Mouse (Mus musculus) forebrain, postnatal 0 days (tissue): ENCODE measurements at regions not wholly inside any gene's neighbourhood (a gene's known extent, or its start where the extent isn't known, plus 50 kb on each side); places are given as distances from the start of the nearest gene placed in this dataset.
A peak's percentile ranks its signal among the peaks of the same experiment; 100 is the strongest.

Experiments used
- ATAC-seq: fragments of 200-750 bp; cut with Nextera tagmentation; 2 replicates; pipeline ENCODE4 v1.8.0; 2017; ENCODE audit warnings: mild to moderate bottlenecking, moderate library complexity
- DNase-seq: peaks from one replicate; pipeline ENCODE4 v3.0.0-alpha.2; 2015
- H3K27ac ChIP-seq: fragments of 300-500 bp; sonication (generic); 2 replicates; pipeline ENCODE4 v1.5.1; 2014; ENCODE audit warnings: low read depth, mild to moderate bottlenecking, antibody characterized with exemption, low read length, moderate library complexity, mixed read lengths
- H3K27me3 ChIP-seq: fragments of 300-500 bp; sonication (generic); 2 replicates; pipeline ENCODE4 v1.6.1; 2014; ENCODE audit warnings: mild to moderate bottlenecking, low read length, mixed read lengths; ENCODE audit not compliant: insufficient read depth
- H3K36me3 ChIP-seq: fragments of 300-500 bp; sonication (generic); 2 replicates; pipeline ENCODE4 v1.6.1; 2014; ENCODE audit warnings: mild to moderate bottlenecking, moderate library complexity; ENCODE audit not compliant: insufficient read depth
- H3K4me1 ChIP-seq: fragments of 300-500 bp; sonication (generic); 2 replicates; pipeline ENCODE4 v1.6.1; 2014; ENCODE audit warnings: antibody characterized with exemption; ENCODE audit not compliant: insufficient read depth
- H3K4me2 ChIP-seq: fragments of 300-500 bp; sonication (generic); 2 replicates; pipeline ENCODE4 v1.6.1; 2014; ENCODE audit warnings: low read depth, mild to moderate bottlenecking, moderate library complexity
- H3K4me3 ChIP-seq: fragments of 300-500 bp; sonication (generic); 2 replicates; pipeline ENCODE4 v1.5.1; 2014; ENCODE audit warnings: low read depth, low read length, mixed read lengths
- H3K9ac ChIP-seq: fragments of 300-500 bp; sonication (generic); 2 replicates; pipeline ENCODE4 v1.6.1; 2014; ENCODE audit warnings: mild to moderate bottlenecking
- H3K9me3 ChIP-seq: fragments of 300-500 bp; sonication (generic); 2 replicates; pipeline ENCODE4 v1.6.1; 2016; ENCODE audit warnings: low read length
- CTCF ChIP-seq: sonication (generic); IDR thresholded peaks from 2 replicates; pipeline ENCODE4 v1.5.1; 2016; ENCODE audit warnings: antibody characterized with exemption, control low read depth, low read depth
- WGBS: fragments of 180-500 bp; shearing (Covaris S2); extraction: QIAGEN DNeasy Blood & Tissue Kit; methylation state at CpG from one replicate; pipeline ENCODE4 v1.1.7; 2014; 5-methylcytosine and 5-hydroxymethylcytosine counted together

- Histone ChIP-seq H3K4me3 (no peak overlapping the region), H3K4me1 (no peaks in the 10 kb centered on the region), H3K36me3 (no peaks in the 10 kb centered on the region), H3K27ac (no peak overlapping the region), H3K4me2 (no peak overlapping the region), H3K27me3 (no peaks in the 10 kb centered on the region), H3K9me3 (no peaks in the 10 kb centered on the region), H3K9ac (no peak overlapping the region)
- ATAC-seq (no peak), DNase-seq (peak; percentile 34)
- WGBS: 63% methylated on average over 1 of the region's 1 CpGs
- TF ChIP-seq CTCF: peak; percentile 55
Observed at GRCm38 (mm10) chr5:61495226-61495625, 313.4 kb upstream of the G6pd2 start.

DNA sequence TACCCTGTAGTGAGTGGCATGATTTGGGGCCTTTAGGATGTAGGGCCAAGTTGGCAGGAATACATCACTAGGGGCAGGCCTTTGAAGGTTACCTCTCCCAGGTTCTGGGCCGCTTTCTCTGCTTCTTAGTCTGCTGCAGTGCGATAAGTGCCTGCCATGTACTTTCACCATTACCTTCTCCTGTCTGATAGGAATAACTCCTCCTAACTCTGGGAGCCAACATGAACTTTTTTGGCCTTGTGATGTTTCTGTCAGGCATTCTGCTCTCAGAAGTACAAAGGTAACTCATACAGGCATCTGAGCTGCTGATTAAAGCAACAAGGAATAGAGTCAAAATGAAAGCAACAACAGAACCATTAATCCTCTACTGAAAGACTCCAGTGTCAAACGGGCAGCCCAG is 301.2 kb upstream of the G6pd2 start:
- H3K27me3 ChIP-seq: no peaks in the 10 kb centered on the region
- DNase-seq: no peak
- TF ChIP-seq CTCF: no peak
- ATAC-seq: no peak
- H3K9ac ChIP-seq: no peak overlapping the region
- no peaks in the 10 kb centered on the region for H3K36me3 ChIP-seq
- 83% methylated on average over 3 of the region's 3 CpGs for WGBS
- no peak overlapping the region for H3K4me2 ChIP-seq
- H3K27ac ChIP-seq: no peak overlapping the region
- no peaks in the 10 kb centered on the region for H3K9me3 ChIP-seq
- H3K4me1 ChIP-seq: no peaks in the 10 kb centered on the region
- no peak overlapping the region for H3K4me3 ChIP-seq

DNA sequence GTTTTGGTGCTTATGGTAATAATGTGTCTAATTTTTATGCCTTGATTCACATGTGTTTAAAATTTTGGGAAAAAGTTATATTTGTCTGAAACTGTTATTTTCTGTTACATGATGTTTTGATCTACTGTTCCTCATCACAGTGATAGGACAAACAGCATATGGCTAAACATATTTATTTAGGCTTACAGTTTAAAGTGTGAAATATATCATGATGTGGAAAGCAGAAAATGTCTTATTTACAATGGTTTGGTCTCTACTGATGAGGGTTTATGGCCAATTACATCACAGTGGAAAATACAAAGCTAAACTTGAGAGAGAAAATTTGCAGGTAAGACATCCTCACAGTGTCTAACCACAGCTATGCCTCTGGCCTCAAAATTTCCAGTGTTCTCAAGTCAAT is 268.1 kb upstream of the G6pd2 start:
- Histone ChIP-seq H3K9ac (no peak overlapping the region), H3K36me3 (no peaks in the 10 kb centered on the region), H3K4me3 (no peak overlapping the region), H3K4me2 (no peak overlapping the region), H3K27ac (no peak overlapping the region), H3K4me1 (no peaks in the 10 kb centered on the region), H3K9me3 (no peaks in the 10 kb centered on the region), H3K27me3 (no peaks in the 10 kb centered on the region)
- DNase-seq (no peak), ATAC-seq (no peak)
- no peak for TF ChIP-seq CTCF

- Histone ChIP-seq H3K9ac (no peak overlapping the region), H3K4me2 (no peak overlapping the region), H3K36me3 (no peaks in the 10 kb centered on the region), H3K9me3 (no peaks in the 10 kb centered on the region), H3K27ac (no peak overlapping the region), H3K27me3 (no peaks in the 10 kb centered on the region), H3K4me1 (no peaks in the 10 kb centered on the region), H3K4me3 (no peak overlapping the region)
- no peak for TF ChIP-seq CTCF
- 19% methylated on average over 5 of the region's 5 CpGs for WGBS
- ATAC-seq (peak; percentile 69; the same call in 1 of the 2 replicates), DNase-seq (peak; percentile 41)
Observed at GRCm38 (mm10) chr5:61546632-61547492, 261.8 kb upstream of the G6pd2 start.

DNA sequence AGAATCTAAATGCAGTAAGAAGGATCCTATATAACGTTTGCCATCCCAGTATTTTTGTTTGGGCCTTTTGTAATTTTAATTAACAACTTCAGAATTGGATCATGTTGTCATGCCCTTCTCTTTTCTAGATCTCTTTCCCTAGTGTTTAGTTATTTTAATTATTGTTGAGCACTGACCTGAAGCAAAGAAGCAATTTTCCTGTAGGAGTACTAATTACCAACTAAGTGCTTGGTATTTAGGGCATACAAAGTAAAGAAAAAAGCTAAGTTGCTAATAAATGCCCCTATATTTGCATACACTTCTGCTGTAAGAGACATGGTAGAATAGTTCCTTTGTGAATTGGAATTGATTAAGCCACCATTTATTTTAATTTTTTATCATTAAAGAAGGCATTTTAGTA is 255.1 kb upstream of the G6pd2 start:
- Histone ChIP-seq H3K9ac (no peak overlapping the region), H3K27me3 (no peaks in the 10 kb centered on the region; the same call in 1 of the 2 replicates), H3K4me3 (no peak overlapping the region), H3K36me3 (no peaks in the 10 kb centered on the region), H3K9me3 (no peaks in the 10 kb centered on the region), H3K27ac (no peak overlapping the region), H3K4me1 (no peaks in the 10 kb centered on the region), H3K4me2 (no peak overlapping the region)
- TF ChIP-seq CTCF: no peak
- WGBS: 8% methylated on average over 1 of the region's 1 CpGs
- ATAC-seq (no peak), DNase-seq (no peak)
